Mouse (Mus musculus): ENCODE results near the gene Gm5105. TPM values are rescaled to one million over a fixed set of nuclear protein-coding genes. Genes with fewer than 3 reads are reported as not detected.

Gm5105 gene
- polyA plus RNA-seq, 1 experiment from 2014 or later = not detected

- H3K36me3 ChIP-seq (ENCODE audit: control insufficient read depth, insufficient read depth, low read length) = no peaks in the 10 kb centered on the region
- WGBS = 86% methylated on average over 4 of the region's 4 CpGs
- no peak overlapping the region for H3K9ac ChIP-seq (ENCODE audit: low read length)
- H3K9me3 ChIP-seq (ENCODE audit: control insufficient read depth, low read length) = no peaks in the 10 kb centered on the region
- H3K27ac ChIP-seq (ENCODE audit: low read depth, low read length) = no peak overlapping the region
- ATAC-seq (ENCODE audit: low FRiP score) = no peak
- H3K4me2 ChIP-seq = no peak overlapping the region
- no peaks in the 10 kb centered on the region for H3K4me1 ChIP-seq (ENCODE audit: control insufficient read depth, insufficient read depth, low read length)
- peak; percentile 65 for DNase-seq (ENCODE audit: low spot score, missing footprints)
- no peaks in the 10 kb centered on the region for H3K27me3 ChIP-seq (ENCODE audit: control insufficient read depth, insufficient read depth, low read length)
- no peak overlapping the region for H3K4me3 ChIP-seq (ENCODE audit: low read depth, low read length)
Measured at GRCm38 (mm10) chr3:138022003-138022402, 45.2 kb downstream of the Gm5105 start.

DNA sequence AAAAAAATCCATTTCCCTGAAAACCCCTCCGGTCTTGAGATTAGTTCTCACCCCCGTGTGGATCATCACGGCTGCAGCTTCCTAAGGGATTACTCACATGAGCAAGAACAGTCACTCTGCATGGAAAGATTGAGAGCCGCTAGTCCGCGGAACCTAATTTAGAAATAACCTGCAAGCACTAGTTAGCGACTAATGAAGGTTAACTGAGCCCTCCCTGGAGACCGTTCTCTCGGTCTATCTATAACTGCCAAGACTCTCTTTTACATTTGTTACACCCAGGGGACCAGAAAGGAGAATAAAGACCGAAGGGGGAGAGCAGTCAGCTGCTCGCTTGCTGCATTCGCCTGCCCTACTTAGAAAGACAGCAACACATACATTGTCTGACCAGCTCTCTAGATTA is 50.4 kb downstream of the Gm5105 start:
- no peak overlapping the region for H3K4me2 ChIP-seq
- no peaks in the 10 kb centered on the region for H3K36me3 ChIP-seq (ENCODE audit: control insufficient read depth, insufficient read depth, low read length)
- no peak for ATAC-seq (ENCODE audit: low FRiP score)
- H3K9me3 ChIP-seq (ENCODE audit: control insufficient read depth, low read length) = no peaks in the 10 kb centered on the region
- no peaks in the 10 kb centered on the region for H3K27me3 ChIP-seq (ENCODE audit: control insufficient read depth, insufficient read depth, low read length)
- H3K27ac ChIP-seq (ENCODE audit: low read depth, low read length) = no peak overlapping the region
- H3K4me3 ChIP-seq (ENCODE audit: low read depth, low read length) = no peak overlapping the region
- no peaks in the 10 kb centered on the region for H3K4me1 ChIP-seq (ENCODE audit: control insufficient read depth, insufficient read depth, low read length)
- WGBS = 87% methylated on average over 12 of the region's 12 CpGs
- no peak overlapping the region for H3K9ac ChIP-seq (ENCODE audit: low read length)
- peak; percentile 49 for DNase-seq (ENCODE audit: low spot score, missing footprints)

- Histone ChIP-seq H3K9ac (ENCODE audit: low read length) (no peak overlapping the region), H3K9me3 (ENCODE audit: control insufficient read depth, low read length) (no peaks in the 10 kb centered on the region), H3K27me3 (ENCODE audit: control insufficient read depth, insufficient read depth, low read length) (no peaks in the 10 kb centered on the region), H3K4me2 (no peak overlapping the region), H3K27ac (ENCODE audit: low read depth, low read length) (no peak overlapping the region), H3K36me3 (ENCODE audit: control insufficient read depth, insufficient read depth, low read length) (no peaks in the 10 kb centered on the region), H3K4me1 (ENCODE audit: control insufficient read depth, insufficient read depth, low read length) (no peaks in the 10 kb centered on the region), H3K4me3 (ENCODE audit: low read depth, low read length) (no peak overlapping the region)
- ATAC-seq (ENCODE audit: low FRiP score) (no peak), DNase-seq (ENCODE audit: low spot score, missing footprints) (no peak)
- WGBS = 86% methylated on average over 2 of the region's 2 CpGs
Measured at GRCm38 (mm10) chr3:138014725-138015124, 52.5 kb downstream of the Gm5105 start.

GRCm38 (mm10) chr3:138012351-138012750 is 54.8 kb downstream of the Gm5105 start:
- no peak overlapping the region for H3K4me2 ChIP-seq
- H3K4me3 ChIP-seq (ENCODE audit: low read depth, low read length) = no peak overlapping the region
- H3K9me3 ChIP-seq (ENCODE audit: control insufficient read depth, low read length) = no peaks in the 10 kb centered on the region
- DNase-seq (ENCODE audit: low spot score, missing footprints) (peak; percentile 72), ATAC-seq (ENCODE audit: low FRiP score) (no peak)
- H3K4me1 ChIP-seq (ENCODE audit: control insufficient read depth, insufficient read depth, low read length) = no peaks in the 10 kb centered on the region
- no peaks in the 10 kb centered on the region for H3K27me3 ChIP-seq (ENCODE audit: control insufficient read depth, insufficient read depth, low read length)
- H3K9ac ChIP-seq (ENCODE audit: low read length) = no peak overlapping the region
- no peak overlapping the region for H3K27ac ChIP-seq (ENCODE audit: low read depth, low read length)
- no peaks in the 10 kb centered on the region for H3K36me3 ChIP-seq (ENCODE audit: control insufficient read depth, insufficient read depth, low read length)
- WGBS = 59% methylated on average over 4 of the region's 4 CpGs

DNA sequence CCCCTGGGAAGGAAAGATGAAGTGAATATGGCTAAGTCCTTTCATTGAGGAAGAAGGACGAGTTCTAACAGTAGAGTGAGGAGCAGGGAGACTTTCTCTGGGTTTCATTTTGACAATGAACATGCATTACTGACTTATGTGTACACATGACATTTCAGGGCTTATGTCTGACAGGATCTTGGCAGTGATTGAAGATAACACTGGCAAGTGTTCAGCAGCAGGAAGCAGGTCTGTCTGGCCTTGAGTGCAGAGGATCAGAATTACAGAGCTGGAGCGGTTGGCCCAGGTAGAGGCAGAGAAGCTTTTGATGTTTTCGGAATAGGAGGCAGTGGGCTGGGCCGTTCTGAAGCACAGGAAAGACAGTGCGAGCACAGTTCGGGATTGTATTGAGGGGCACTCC is 59.0 kb downstream of the Gm5105 start:
- 84% methylated on average over 6 of the region's 6 CpGs for WGBS
- Histone ChIP-seq H3K27me3 (ENCODE audit: control insufficient read depth, insufficient read depth, low read length) (no peaks in the 10 kb centered on the region), H3K36me3 (ENCODE audit: control insufficient read depth, insufficient read depth, low read length) (no peaks in the 10 kb centered on the region), H3K4me2 (no peak overlapping the region), H3K9me3 (ENCODE audit: control insufficient read depth, low read length) (0 out of 2 replicates have a peak, but pooled peaks cover 3% of the 10 kb centered on the region), H3K4me1 (ENCODE audit: control insufficient read depth, insufficient read depth, low read length) (no peaks in the 10 kb centered on the region), H3K4me3 (ENCODE audit: low read depth, low read length) (no peak overlapping the region), H3K9ac (ENCODE audit: low read length) (no peak overlapping the region), H3K27ac (ENCODE audit: low read depth, low read length) (no peak overlapping the region)
- ATAC-seq (ENCODE audit: low FRiP score) (no peak), DNase-seq (ENCODE audit: low spot score, missing footprints) (peak; percentile 19)

DNA sequence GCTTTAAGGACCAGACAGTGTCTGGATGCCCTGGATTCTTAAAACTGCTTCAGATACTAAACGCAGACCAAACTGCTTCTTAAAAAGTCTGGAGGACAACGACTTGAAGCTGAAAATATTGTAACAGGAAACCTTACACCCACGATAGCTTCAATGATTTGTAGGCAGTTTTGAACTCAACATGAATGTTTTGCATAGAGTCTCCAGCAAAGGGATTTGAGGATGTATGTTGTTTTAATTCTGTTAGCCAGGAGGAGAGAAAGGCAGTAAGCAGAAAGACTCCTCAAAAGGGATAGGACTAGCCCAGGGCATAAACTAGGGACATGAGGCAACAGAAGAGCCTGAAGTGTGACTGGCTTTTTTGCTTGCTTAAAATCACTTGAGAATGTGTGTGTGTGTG is 60.3 kb downstream of the Gm5105 start:
- Histone ChIP-seq H3K27me3 (ENCODE audit: control insufficient read depth, insufficient read depth, low read length) (no peaks in the 10 kb centered on the region), H3K4me3 (ENCODE audit: low read depth, low read length) (no peak overlapping the region), H3K4me1 (ENCODE audit: control insufficient read depth, insufficient read depth, low read length) (no peaks in the 10 kb centered on the region), H3K4me2 (no peak overlapping the region), H3K9me3 (ENCODE audit: control insufficient read depth, low read length) (0 out of 2 replicates have a peak, but pooled peaks cover 3% of the 10 kb centered on the region), H3K36me3 (ENCODE audit: control insufficient read depth, insufficient read depth, low read length) (no peaks in the 10 kb centered on the region), H3K27ac (ENCODE audit: low read depth, low read length) (no peak overlapping the region), H3K9ac (ENCODE audit: low read length) (no peak overlapping the region)
- 83% methylated on average over 3 of the region's 3 CpGs for WGBS
- ATAC-seq (ENCODE audit: low FRiP score) (no peak), DNase-seq (ENCODE audit: low spot score, missing footprints) (peak; percentile 76)

GRCm38 (mm10) chr3:138003264-138003663 is 63.9 kb downstream of the Gm5105 start:
- H3K27me3 ChIP-seq (ENCODE audit: control insufficient read depth, insufficient read depth, low read length) = no peaks in the 10 kb centered on the region
- 88% methylated on average over 7 of the region's 7 CpGs for WGBS
- no peak overlapping the region for H3K4me3 ChIP-seq (ENCODE audit: low read depth, low read length)
- no peaks in the 10 kb centered on the region for H3K4me1 ChIP-seq (ENCODE audit: control insufficient read depth, insufficient read depth, low read length)
- DNase-seq (ENCODE audit: low spot score, missing footprints) (no peak), ATAC-seq (ENCODE audit: low FRiP score) (no peak)
- no peak overlapping the region for H3K9ac ChIP-seq (ENCODE audit: low read length)
- no peak overlapping the region for H3K27ac ChIP-seq (ENCODE audit: low read depth, low read length)
- H3K36me3 ChIP-seq (ENCODE audit: control insufficient read depth, insufficient read depth, low read length) = no peaks in the 10 kb centered on the region
- H3K9me3 ChIP-seq (ENCODE audit: control insufficient read depth, low read length) = 0 out of 2 replicates have a peak, but pooled peaks cover 3% of the 10 kb centered on the region
- H3K4me2 ChIP-seq = no peak overlapping the region

GRCm38 (mm10) chr3:138002545-138002944 is 64.6 kb downstream of the Gm5105 start:
- Histone ChIP-seq H3K4me3 (ENCODE audit: low read depth, low read length) (no peak overlapping the region), H3K27ac (ENCODE audit: low read depth, low read length) (no peak overlapping the region), H3K27me3 (ENCODE audit: control insufficient read depth, insufficient read depth, low read length) (no peaks in the 10 kb centered on the region), H3K9me3 (ENCODE audit: control insufficient read depth, low read length) (0 out of 2 replicates have a peak, but pooled peaks cover 3% of the 10 kb centered on the region), H3K9ac (ENCODE audit: low read length) (no peak overlapping the region), H3K4me1 (ENCODE audit: control insufficient read depth, insufficient read depth, low read length) (no peaks in the 10 kb centered on the region), H3K36me3 (ENCODE audit: control insufficient read depth, insufficient read depth, low read length) (no peaks in the 10 kb centered on the region), H3K4me2 (no peak overlapping the region)
- no peak for DNase-seq (ENCODE audit: low spot score, missing footprints)
- no peak for ATAC-seq (ENCODE audit: low FRiP score)
- 84% methylated on average over 6 of the region's 6 CpGs for WGBS

DNA sequence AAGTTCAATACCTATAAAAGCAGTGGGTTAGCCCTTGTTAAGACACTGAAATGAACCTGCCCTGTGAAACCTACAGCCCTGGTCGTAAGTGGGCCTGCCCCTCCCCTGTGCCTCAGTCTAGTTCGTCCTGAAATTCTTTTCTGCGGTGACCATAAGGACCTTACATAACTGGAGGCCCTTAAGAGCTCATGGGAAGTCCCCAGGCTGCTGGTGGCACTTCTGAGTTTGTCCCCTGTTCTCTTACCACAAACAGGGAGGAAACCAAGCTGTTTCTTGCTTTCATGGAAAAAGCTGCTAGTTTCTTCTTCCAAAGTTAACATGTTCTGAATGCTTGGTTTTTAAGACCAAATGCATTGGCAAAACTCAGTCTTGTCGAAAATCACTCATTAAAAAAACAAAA is 65.3 kb downstream of the Gm5105 start:
- H3K27ac ChIP-seq (ENCODE audit: low read depth, low read length) = no peak overlapping the region
- H3K27me3 ChIP-seq (ENCODE audit: control insufficient read depth, insufficient read depth, low read length) = no peaks in the 10 kb centered on the region
- 80% methylated on average over 4 of the region's 4 CpGs for WGBS
- no peaks in the 10 kb centered on the region for H3K36me3 ChIP-seq (ENCODE audit: control insufficient read depth, insufficient read depth, low read length)
- H3K4me1 ChIP-seq (ENCODE audit: control insufficient read depth, insufficient read depth, low read length) = no peaks in the 10 kb centered on the region
- no peak overlapping the region for H3K4me2 ChIP-seq
- H3K4me3 ChIP-seq (ENCODE audit: low read depth, low read length) = no peak overlapping the region
- 0 out of 2 replicates have a peak, but pooled peaks cover 3% of the 10 kb centered on the region for H3K9me3 ChIP-seq (ENCODE audit: control insufficient read depth, low read length)
- DNase-seq (ENCODE audit: low spot score, missing footprints) (peak; percentile 26), ATAC-seq (ENCODE audit: low FRiP score) (no peak)
- no peak overlapping the region for H3K9ac ChIP-seq (ENCODE audit: low read length)

DNA sequence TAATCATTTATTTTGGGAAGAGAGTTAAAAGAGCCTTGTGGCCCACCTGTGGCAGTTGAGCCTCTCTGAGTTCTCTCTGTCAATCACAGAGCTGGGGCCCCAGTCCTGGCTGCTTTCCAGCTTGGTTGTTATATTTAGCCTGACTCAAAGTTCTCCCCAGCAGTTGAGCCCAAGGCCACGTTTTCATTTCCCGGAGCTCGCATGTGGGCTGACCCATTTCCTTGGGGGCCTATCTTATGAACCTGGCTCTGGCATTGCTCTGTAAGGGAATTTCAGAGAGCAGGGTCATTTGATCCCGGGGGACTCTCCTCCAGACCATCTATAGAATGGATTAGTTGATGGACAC is 66.5 kb downstream of the Gm5105 start:
- Histone ChIP-seq H3K27ac (ENCODE audit: low read depth, low read length) (no peak overlapping the region), H3K4me3 (ENCODE audit: low read depth, low read length) (no peak overlapping the region), H3K9ac (ENCODE audit: low read length) (no peak overlapping the region), H3K36me3 (ENCODE audit: control insufficient read depth, insufficient read depth, low read length) (no peaks in the 10 kb centered on the region), H3K9me3 (ENCODE audit: control insufficient read depth, low read length) (0 out of 2 replicates have a peak, but pooled peaks cover 3% of the 10 kb centered on the region), H3K4me1 (ENCODE audit: control insufficient read depth, insufficient read depth, low read length) (no peaks in the 10 kb centered on the region), H3K4me2 (no peak overlapping the region), H3K27me3 (ENCODE audit: control insufficient read depth, insufficient read depth, low read length) (no peaks in the 10 kb centered on the region)
- ATAC-seq (ENCODE audit: low FRiP score) (no peak), DNase-seq (ENCODE audit: low spot score, missing footprints) (no peak)
- 83% methylated on average over 4 of the region's 4 CpGs for WGBS
